Mouse (Mus musculus) ES-Bruce4 (cell line): ENCODE results near the gene Atoh8. TPM values are rescaled to one million over a fixed set of nuclear protein-coding genes. Genes with fewer than 3 reads are reported as not detected.

Source experiments
- H3K27ac ChIP-seq: 2 replicates; pipeline ENCODE4 v1.5.1; 2012; ENCODE audit warnings: low read length, inconsistent platforms; ENCODE audit not compliant: insufficient read depth
- H3K27me3 ChIP-seq: 2 replicates; pipeline ENCODE4 v1.6.1; 2012; ENCODE audit warnings: mild to moderate bottlenecking, low read length, inconsistent platforms; ENCODE audit not compliant: control insufficient read depth, poor library complexity, insufficient read depth, severe bottlenecking
- H3K36me3 ChIP-seq: 2 replicates; pipeline ENCODE4 v1.6.1; 2012; ENCODE audit warnings: inconsistent platforms, mild to moderate bottlenecking, low read length, moderate library complexity; ENCODE audit not compliant: control insufficient read depth, poor library complexity, insufficient read depth, severe bottlenecking
- H3K4me1 ChIP-seq: one replicate; pipeline ENCODE4 v1.8.1; 2011; ENCODE audit warnings: low read length; ENCODE audit not compliant: control insufficient read depth, insufficient read depth
- H3K4me3 ChIP-seq: 2 replicates; pipeline ENCODE4 v1.5.1; 2011; ENCODE audit warnings: low read depth, mild to moderate bottlenecking, low read length
- H3K9ac ChIP-seq: 2 replicates; pipeline ENCODE4 v1.6.1; 2012; ENCODE audit warnings: low read depth, mild to moderate bottlenecking, inconsistent platforms; ENCODE audit not compliant: poor library complexity, severe bottlenecking
- H3K9me3 ChIP-seq: replicated peaks from 2 replicates; pipeline ENCODE4 v1.6.1; 2012; ENCODE audit warnings: mild to moderate bottlenecking, low read length, inconsistent platforms; ENCODE audit not compliant: control insufficient read depth, poor library complexity, insufficient read depth, severe bottlenecking
- CTCF ChIP-seq: IDR thresholded peaks from one replicate; pipeline ENCODE4 v1.8.1; 2011; ENCODE audit warnings: low read depth, low read length
- EP300 ChIP-seq: IDR thresholded peaks from 2 replicates; pipeline ENCODE4 v1.6.1; 2011; ENCODE audit warnings: low read depth, low read length; ENCODE audit not compliant: insufficient read depth
- POLR2A ChIP-seq: IDR thresholded peaks from one replicate; pipeline ENCODE4 v1.8.1; 2011; ENCODE audit warnings: low read length; ENCODE audit not compliant: insufficient read depth
- polyA plus RNA-seq: library from polyadenylated mRNA; stranded (reverse); fragments of >200 nt; gene quantifications from 2 replicates; pipeline ENCODE4 v1.2.4, GENCODE M21; 2011; ENCODE audit warnings: low read depth; ENCODE audit not compliant: missing spikeins, insufficient read depth, insufficient read length

Atoh8 gene
- polyA plus RNA-seq, 1 experiment: not detected

- no peak overlapping the region for H3K9ac ChIP-seq
- TF ChIP-seq EP300: no peak
- no peak for TF ChIP-seq CTCF
- TF ChIP-seq POLR2A: no peak
- H3K27me3 ChIP-seq: no peaks in the 10 kb centered on the region
- H3K36me3 ChIP-seq: no peaks in the 10 kb centered on the region
- H3K9me3 ChIP-seq: no peaks in the 10 kb centered on the region
- no peaks in the 10 kb centered on the region for H3K4me1 ChIP-seq
- no peak overlapping the region for H3K4me3 ChIP-seq
- H3K27ac ChIP-seq: no peak overlapping the region
Measured at GRCm38 (mm10) chr6:72219549-72219948, 15.8 kb downstream of the Atoh8 start.

GRCm38 (mm10) chr6:72218281-72218680, 17.1 kb downstream of the Atoh8 start:
- H3K9ac ChIP-seq: no peak overlapping the region
- no peaks in the 10 kb centered on the region for H3K27me3 ChIP-seq
- no peak overlapping the region for H3K4me3 ChIP-seq
- TF ChIP-seq CTCF (no peak), POLR2A (no peak), EP300 (no peak)
- H3K36me3 ChIP-seq: no peaks in the 10 kb centered on the region
- no peak overlapping the region for H3K27ac ChIP-seq
- no peaks in the 10 kb centered on the region for H3K4me1 ChIP-seq
- H3K9me3 ChIP-seq: no peaks in the 10 kb centered on the region

- Histone ChIP-seq H3K4me1 (no peaks in the 10 kb centered on the region), H3K4me3 (no peak overlapping the region), H3K27me3 (no peaks in the 10 kb centered on the region), H3K9ac (0 out of 2 replicates have a peak overlapping the region, but pooled peaks have one; percentile 53), H3K36me3 (no peaks in the 10 kb centered on the region), H3K9me3 (no peaks in the 10 kb centered on the region), H3K27ac (no peak overlapping the region)
- TF ChIP-seq POLR2A (no peak), CTCF (no peak)
Measured at GRCm38 (mm10) chr6:72217415-72217784, 18.0 kb downstream of the Atoh8 start.

- no peaks in the 10 kb centered on the region for H3K36me3 ChIP-seq
- no peaks in the 10 kb centered on the region for H3K9me3 ChIP-seq
- no peak overlapping the region for H3K27ac ChIP-seq
- no peaks in the 10 kb centered on the region for H3K4me1 ChIP-seq
- H3K9ac ChIP-seq: peak overlapping the region; percentile 53
- no peaks in the 10 kb centered on the region for H3K27me3 ChIP-seq
- H3K4me3 ChIP-seq: peak overlapping the region; percentile 43
- no peak for TF ChIP-seq EP300
- no peak for TF ChIP-seq CTCF
- no peak for TF ChIP-seq POLR2A
Measured at GRCm38 (mm10) chr6:72216681-72217414, 18.5 kb downstream of the Atoh8 start.

GRCm38 (mm10) chr6:72215582-72215981, 19.8 kb downstream of the Atoh8 start:
- TF ChIP-seq POLR2A: no peak
- TF ChIP-seq EP300: no peak
- TF ChIP-seq CTCF: no peak
- H3K27me3 ChIP-seq: no peaks in the 10 kb centered on the region
- H3K36me3 ChIP-seq: no peaks in the 10 kb centered on the region
- no peaks in the 10 kb centered on the region for H3K4me1 ChIP-seq
- no peak overlapping the region for H3K27ac ChIP-seq
- H3K9me3 ChIP-seq: no peaks in the 10 kb centered on the region
- no peak overlapping the region for H3K9ac ChIP-seq
- no peak overlapping the region for H3K4me3 ChIP-seq

- H3K36me3 ChIP-seq: no peaks in the 10 kb centered on the region
- H3K4me1 ChIP-seq: no peaks in the 10 kb centered on the region
- H3K9ac ChIP-seq: no peak overlapping the region
- TF ChIP-seq EP300: no peak
- no peak for TF ChIP-seq CTCF
- no peak for TF ChIP-seq POLR2A
- no peak overlapping the region for H3K4me3 ChIP-seq
- no peaks in the 10 kb centered on the region for H3K27me3 ChIP-seq
- H3K27ac ChIP-seq: no peak overlapping the region
- H3K9me3 ChIP-seq: no peaks in the 10 kb centered on the region
Measured at GRCm38 (mm10) chr6:72211360-72211759, 24.0 kb downstream of the Atoh8 start.
